Mouse (Mus musculus): ENCODE data around the gene Pitpnc1. TPM values are rescaled to one million over a fixed set of nuclear protein-coding genes. Genes with fewer than 3 reads are reported as not detected.

Gene Pitpnc1
- polyA plus RNA-seq, 1 experiment = 0.25 TPM

DNA sequence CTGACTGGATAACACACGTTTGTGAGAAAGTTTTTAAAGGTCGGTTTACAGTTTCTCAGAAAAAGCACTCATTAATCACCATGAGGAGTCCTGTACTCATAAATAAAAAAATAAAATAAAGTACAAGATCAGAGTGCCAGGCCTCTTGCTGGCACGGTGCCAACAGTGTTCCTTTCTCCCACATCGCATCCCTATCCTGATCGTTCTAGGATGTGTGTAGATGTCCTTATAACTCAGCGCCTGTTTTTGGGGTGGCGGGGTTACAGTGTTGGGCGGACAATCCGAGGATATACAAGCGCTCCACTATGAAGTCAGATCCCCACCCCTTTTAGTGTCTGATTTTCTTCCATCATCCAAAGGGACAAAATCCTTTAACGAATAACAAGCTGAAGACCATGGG lies 94.7 kb downstream of the Pitpnc1 start:
- H3K36me3 ChIP-seq (ENCODE audit: control insufficient read depth, insufficient read depth) = no peaks in the 10 kb centered on the region
- no peaks in the 10 kb centered on the region for H3K79me2 ChIP-seq (ENCODE audit: control insufficient read depth, insufficient read depth)
- H3K79me3 ChIP-seq (ENCODE audit: low read depth) = no peaks in the 10 kb centered on the region
- TF ChIP-seq MYOG (IDR thresholded peaks at IDR 0.05; ENCODE audit: control insufficient read depth, extremely low read depth, insufficient read length) (no peak), MYOD1 (IDR thresholded peaks at IDR 0.05; ENCODE audit: control insufficient read depth, insufficient read length, low read depth) (no peak), CTCF (IDR thresholded peaks at IDR 0.05; ENCODE audit: control insufficient read depth, insufficient read depth, insufficient read length) (no peak), MAX (IDR thresholded peaks at IDR 0.05) (no peak), USF1 (IDR thresholded peaks at IDR 0.05; ENCODE audit: low read depth) (no peak)
- H3ac ChIP-seq (ENCODE audit: control insufficient read depth, insufficient read length, low read depth) = no peak overlapping the region
- no peaks in the 10 kb centered on the region for H3K27me3 ChIP-seq (ENCODE audit: control insufficient read depth, insufficient read depth, insufficient read length)
- no peak overlapping the region for H3K4me3 ChIP-seq (ENCODE audit: insufficient read depth, poor library complexity, severe bottlenecking)

DNA sequence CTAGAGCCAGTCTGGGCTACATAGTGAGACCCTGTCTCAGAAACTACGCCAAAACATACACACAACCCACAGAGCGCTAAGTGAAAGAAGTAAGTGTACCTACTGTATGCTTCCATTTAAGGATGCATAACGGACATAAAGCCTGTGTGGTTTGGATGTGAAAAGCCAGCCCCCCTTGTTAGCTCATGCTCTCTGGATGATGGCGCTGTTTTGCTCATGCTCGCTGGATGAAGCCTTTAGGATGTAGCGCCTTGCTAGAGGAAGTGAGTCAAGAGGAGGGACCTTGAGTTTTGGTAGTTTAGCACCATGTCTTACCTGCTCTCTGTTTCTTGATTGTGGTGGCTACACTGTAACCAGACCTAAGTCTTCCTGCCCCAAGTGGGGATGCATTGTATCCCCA lies 96.9 kb downstream of the Pitpnc1 start:
- no peaks in the 10 kb centered on the region for H3K79me3 ChIP-seq (ENCODE audit: low read depth)
- no peak overlapping the region for H3ac ChIP-seq (ENCODE audit: control insufficient read depth, insufficient read length, low read depth)
- H3K79me2 ChIP-seq (ENCODE audit: control insufficient read depth, insufficient read depth) = no peaks in the 10 kb centered on the region
- H3K4me3 ChIP-seq (ENCODE audit: insufficient read depth, poor library complexity, severe bottlenecking) = no peak overlapping the region
- TF ChIP-seq CEBPB (IDR thresholded peaks at IDR 0.05; ENCODE audit: low read depth) (no peak), USF1 (IDR thresholded peaks at IDR 0.05; ENCODE audit: low read depth) (no peak), CTCF (IDR thresholded peaks at IDR 0.05; ENCODE audit: control insufficient read depth, insufficient read depth, insufficient read length) (no peak), FOSL1 (IDR thresholded peaks at IDR 0.05; ENCODE audit: insufficient read depth, low read length, poor library complexity, severe bottlenecking) (no peak), MYOD1 (IDR thresholded peaks at IDR 0.05; ENCODE audit: control insufficient read depth, insufficient read length, low read depth) (no peak), MYOG (IDR thresholded peaks at IDR 0.05; ENCODE audit: control insufficient read depth, extremely low read depth, insufficient read length) (no peak), MAX (IDR thresholded peaks at IDR 0.05) (no peak)
- no peaks in the 10 kb centered on the region for H3K27me3 ChIP-seq (ENCODE audit: control insufficient read depth, insufficient read depth, insufficient read length)
- no peaks in the 10 kb centered on the region for H3K36me3 ChIP-seq (ENCODE audit: control insufficient read depth, insufficient read depth)

DNA sequence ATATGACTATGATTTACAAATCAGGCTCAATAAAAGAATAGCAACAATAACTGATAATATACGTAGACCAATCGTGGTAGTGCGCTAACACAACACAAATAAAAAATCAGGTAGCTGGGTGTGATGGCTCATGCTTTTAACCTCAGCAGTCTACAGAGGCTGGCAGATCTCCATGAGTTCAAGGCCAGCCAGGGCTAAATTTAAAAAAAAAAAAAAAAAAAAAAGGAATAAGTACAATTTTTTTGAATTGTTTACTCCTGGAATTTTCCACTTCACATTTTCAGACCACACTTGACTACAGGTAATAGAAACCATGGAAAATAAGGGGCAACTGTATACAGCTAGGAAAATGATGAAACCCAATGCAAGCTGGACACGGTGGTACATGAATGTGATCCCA lies 97.3 kb downstream of the Pitpnc1 start:
- no peak for TF ChIP-seq CTCF (IDR thresholded peaks at IDR 0.05; ENCODE audit: control insufficient read depth, insufficient read depth, insufficient read length)
- no peak for TF ChIP-seq USF1 (IDR thresholded peaks at IDR 0.05; ENCODE audit: low read depth)
- no peak for TF ChIP-seq MYOD1 (IDR thresholded peaks at IDR 0.05; ENCODE audit: control insufficient read depth, insufficient read length, low read depth)
- TF ChIP-seq FOSL1 (IDR thresholded peaks at IDR 0.05; ENCODE audit: insufficient read depth, low read length, poor library complexity, severe bottlenecking) = no peak
- no peak for TF ChIP-seq MYOG (IDR thresholded peaks at IDR 0.05; ENCODE audit: control insufficient read depth, extremely low read depth, insufficient read length)
- Histone ChIP-seq H3K79me2 (ENCODE audit: control insufficient read depth, insufficient read depth) (no peaks in the 10 kb centered on the region), H3K79me3 (ENCODE audit: low read depth) (no peaks in the 10 kb centered on the region), H3K4me3 (ENCODE audit: insufficient read depth, poor library complexity, severe bottlenecking) (no peak overlapping the region), H3ac (ENCODE audit: control insufficient read depth, insufficient read length, low read depth) (no peak overlapping the region), H3K27me3 (ENCODE audit: control insufficient read depth, insufficient read depth, insufficient read length) (no peaks in the 10 kb centered on the region), H3K36me3 (ENCODE audit: control insufficient read depth, insufficient read depth) (no peaks in the 10 kb centered on the region)

DNA sequence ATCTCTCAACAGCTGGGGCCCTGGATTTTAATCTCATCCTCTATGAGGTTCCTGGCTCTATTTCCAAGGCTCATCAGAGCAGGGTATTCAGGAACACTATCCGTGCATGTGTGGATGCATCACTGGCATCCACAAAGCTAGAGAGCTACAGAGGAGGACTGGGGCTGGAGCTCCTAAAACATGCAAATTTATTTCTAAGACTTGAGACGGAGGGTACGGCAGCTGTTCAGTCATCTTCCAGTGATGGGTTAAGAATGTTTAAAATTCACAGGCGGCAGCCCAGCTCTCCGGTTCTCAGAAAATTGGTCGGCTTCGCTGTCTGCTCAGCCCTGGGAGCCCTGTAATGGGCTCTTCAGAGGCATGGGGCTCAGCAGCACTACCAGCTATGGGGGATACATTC lies 97.8 kb downstream of the Pitpnc1 start:
- TF ChIP-seq MAX (IDR thresholded peaks at IDR 0.05) = no peak
- no peak for TF ChIP-seq CEBPB (IDR thresholded peaks at IDR 0.05; ENCODE audit: low read depth)
- no peak for TF ChIP-seq MYOD1 (IDR thresholded peaks at IDR 0.05; ENCODE audit: control insufficient read depth, insufficient read length, low read depth)
- TF ChIP-seq USF1 (IDR thresholded peaks at IDR 0.05; ENCODE audit: low read depth) = no peak
- TF ChIP-seq FOSL1 (IDR thresholded peaks at IDR 0.05; ENCODE audit: insufficient read depth, low read length, poor library complexity, severe bottlenecking) = no peak
- TF ChIP-seq MYOG (IDR thresholded peaks at IDR 0.05; ENCODE audit: control insufficient read depth, extremely low read depth, insufficient read length) = no peak
- TF ChIP-seq CTCF (IDR thresholded peaks at IDR 0.05; ENCODE audit: control insufficient read depth, insufficient read depth, insufficient read length) = no peak
- Histone ChIP-seq H3K27me3 (ENCODE audit: control insufficient read depth, insufficient read depth, insufficient read length) (no peaks in the 10 kb centered on the region), H3K36me3 (ENCODE audit: control insufficient read depth, insufficient read depth) (no peaks in the 10 kb centered on the region), H3ac (ENCODE audit: control insufficient read depth, insufficient read length, low read depth) (no peak overlapping the region), H3K79me2 (ENCODE audit: control insufficient read depth, insufficient read depth) (no peaks in the 10 kb centered on the region), H3K79me3 (ENCODE audit: low read depth) (no peaks in the 10 kb centered on the region), H3K4me3 (ENCODE audit: insufficient read depth, poor library complexity, severe bottlenecking) (no peak overlapping the region)

DNA sequence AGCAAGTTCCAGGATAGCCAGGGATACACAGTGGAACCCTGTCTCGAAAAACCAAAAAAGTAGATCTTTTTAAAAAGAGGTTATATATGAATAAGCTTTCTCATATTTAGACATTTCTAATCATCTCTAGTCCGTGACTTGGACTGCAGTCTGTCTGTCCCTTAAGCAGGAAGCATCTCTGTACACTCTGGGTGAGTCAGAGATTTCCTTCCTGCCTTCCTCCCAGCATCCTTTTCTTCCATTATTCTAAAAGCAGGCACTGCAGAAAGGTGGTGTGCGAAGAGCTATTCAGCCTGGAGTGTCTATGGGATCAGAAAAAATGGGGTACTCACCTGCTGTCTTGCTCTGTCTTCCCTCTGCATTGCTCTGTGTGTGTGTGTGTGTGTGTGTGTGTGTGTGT lies 100.0 kb downstream of the Pitpnc1 start:
- H3K36me3 ChIP-seq (ENCODE audit: control insufficient read depth, insufficient read depth) = no peaks in the 10 kb centered on the region
- H3ac ChIP-seq (ENCODE audit: control insufficient read depth, insufficient read length, low read depth) = no peak overlapping the region
- H3K4me3 ChIP-seq (ENCODE audit: insufficient read depth, poor library complexity, severe bottlenecking) = no peak overlapping the region
- H3K79me3 ChIP-seq (ENCODE audit: low read depth) = no peaks in the 10 kb centered on the region
- H3K27me3 ChIP-seq (ENCODE audit: control insufficient read depth, insufficient read depth, insufficient read length) = no peaks in the 10 kb centered on the region
- H3K79me2 ChIP-seq (ENCODE audit: control insufficient read depth, insufficient read depth) = no peaks in the 10 kb centered on the region
- TF ChIP-seq MYOG (IDR thresholded peaks at IDR 0.05; ENCODE audit: control insufficient read depth, extremely low read depth, insufficient read length) = no peak
- no peak for TF ChIP-seq MAX (IDR thresholded peaks at IDR 0.05)
- no peak for TF ChIP-seq FOSL1 (IDR thresholded peaks at IDR 0.05; ENCODE audit: insufficient read depth, low read length, poor library complexity, severe bottlenecking)
- no peak for TF ChIP-seq CEBPB (IDR thresholded peaks at IDR 0.05; ENCODE audit: low read depth)
- no peak for TF ChIP-seq MYOD1 (IDR thresholded peaks at IDR 0.05; ENCODE audit: control insufficient read depth, insufficient read length, low read depth)
- TF ChIP-seq CTCF (IDR thresholded peaks at IDR 0.05; ENCODE audit: control insufficient read depth, insufficient read depth, insufficient read length) = no peak
- TF ChIP-seq USF1 (IDR thresholded peaks at IDR 0.05; ENCODE audit: low read depth) = no peak

DNA sequence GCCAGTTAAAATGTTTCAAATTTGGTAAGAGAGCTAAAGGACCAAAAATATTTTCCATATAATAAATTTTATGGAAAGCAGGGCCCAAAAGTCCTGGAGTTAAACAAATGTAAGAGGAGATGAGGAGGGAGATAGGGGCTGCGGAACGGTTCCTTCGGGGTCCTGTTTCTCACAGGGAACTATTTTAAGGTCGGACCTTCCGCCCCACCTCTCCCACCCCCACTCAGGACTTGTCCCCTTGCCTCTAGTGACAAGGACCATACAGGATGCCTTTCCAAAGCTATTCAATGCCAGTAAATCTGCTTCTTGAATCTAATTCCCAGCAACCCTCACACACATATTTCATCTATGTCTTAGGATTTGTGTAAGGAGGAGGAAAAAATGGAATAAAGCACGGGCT lies 100.8 kb downstream of the Pitpnc1 start:
- TF ChIP-seq CEBPB (IDR thresholded peaks at IDR 0.05; ENCODE audit: low read depth) (no peak), USF1 (IDR thresholded peaks at IDR 0.05; ENCODE audit: low read depth) (no peak), MYOD1 (IDR thresholded peaks at IDR 0.05; ENCODE audit: control insufficient read depth, insufficient read length, low read depth) (no peak)
- no peaks in the 10 kb centered on the region for H3K27me3 ChIP-seq (ENCODE audit: control insufficient read depth, insufficient read depth, insufficient read length)
- no peaks in the 10 kb centered on the region for H3K79me2 ChIP-seq (ENCODE audit: control insufficient read depth, insufficient read depth)
- H3K36me3 ChIP-seq (ENCODE audit: control insufficient read depth, insufficient read depth) = no peaks in the 10 kb centered on the region
- no peak overlapping the region for H3ac ChIP-seq (ENCODE audit: control insufficient read depth, insufficient read length, low read depth)
- H3K4me3 ChIP-seq (ENCODE audit: insufficient read depth, poor library complexity, severe bottlenecking) = no peak overlapping the region
- no peaks in the 10 kb centered on the region for H3K79me3 ChIP-seq (ENCODE audit: low read depth)

Measured in C2C12 (cell line).